Mouse (Mus musculus): ENCODE data around the gene Rimbp3. TPM values are rescaled to one million over a fixed set of nuclear protein-coding genes. Genes with fewer than 3 reads are reported as not detected.

Gene Rimbp3
- polyA plus RNA-seq (2017; shearing (Covaris generic)), result 0.06 TPM

GRCm38 (mm10) chr16:17208389-17209361 lies at the start of gene Rimbp3:
Gene Rimbp3, plus strand, starts transcription at chr16:17208603.

GRCm38 (mm10) chr16:17202549-17202948 lies 5.9 kb upstream of the Rimbp3 start, which contains the start of gene Ube2l3:
Gene Ube2l3, minus strand, starts transcription at chr16:17202649.

GRCm38 (mm10) chr16:17232794-17233701 lies 24.6 kb downstream of the Rimbp3 start, which contains the start of gene Hic2:
Gene Hic2, plus strand, starts transcription at chr16:17233572.

Other genes with a start within 250 kb of the Rimbp3 start
- gene Mapk1, start 225.2 kb upstream of the Rimbp3 start, polyA plus RNA-seq (2017; shearing (Covaris generic)), result 171 TPM
- 0.91 TPM for gene Ypel1, start 138.9 kb upstream of the Rimbp3 start, polyA plus RNA-seq (2017; shearing (Covaris generic))
- 172 TPM for gene Ppil2, start 97.3 kb upstream of the Rimbp3 start, polyA plus RNA-seq (2017; shearing (Covaris generic))
- gene 2610318N02Rik, start 83.4 kb upstream of the Rimbp3 start, polyA plus RNA-seq (2017; shearing (Covaris generic)), result 1.8 TPM
- gene Sdf2l1, start 76.2 kb upstream of the Rimbp3 start, polyA plus RNA-seq (2017; shearing (Covaris generic)), result 23.0 TPM
- 5.0 TPM for gene Ydjc, start 64.0 kb upstream of the Rimbp3 start, polyA plus RNA-seq (2017; shearing (Covaris generic))
- gene Ccdc116, start 61.4 kb upstream of the Rimbp3 start, polyA plus RNA-seq (2017; shearing (Covaris generic)), result 0.36 TPM
- gene Ube2l3, start 6.0 kb upstream of the Rimbp3 start, polyA plus RNA-seq (2017; shearing (Covaris generic)), result 226 TPM
- 3.1 TPM for gene Hic2, start 25.0 kb downstream of the Rimbp3 start, polyA plus RNA-seq (2017; shearing (Covaris generic))
- gene Tmem191c, start 67.5 kb downstream of the Rimbp3 start, polyA plus RNA-seq (2017; shearing (Covaris generic)), result 137 TPM
- gene Serpind1, start 122.8 kb downstream of the Rimbp3 start, polyA plus RNA-seq (2017; shearing (Covaris generic)), result 0.67 TPM
- gene Snap29, start 197.4 kb downstream of the Rimbp3 start, polyA plus RNA-seq (2017; shearing (Covaris generic)), result 17.2 TPM
- 65.8 TPM for gene Pi4ka, start 197.7 kb downstream of the Rimbp3 start, polyA plus RNA-seq (2017; shearing (Covaris generic))
- 55.6 TPM for gene Crkl, start 243.4 kb downstream of the Rimbp3 start, polyA plus RNA-seq (2017; shearing (Covaris generic))

Data from effector memory CD4-positive, alpha-beta T cell, adult 5 months (primary cell).